Mouse (Mus musculus) lung, postnatal 4 days (tissue): ENCODE results near the gene Spock1.

Experiments
- DNase-seq, 2 experiments: peaks; one replicate each; pipeline ENCODE4 v3.0.0; 2021

Spock1 gene

DNA sequence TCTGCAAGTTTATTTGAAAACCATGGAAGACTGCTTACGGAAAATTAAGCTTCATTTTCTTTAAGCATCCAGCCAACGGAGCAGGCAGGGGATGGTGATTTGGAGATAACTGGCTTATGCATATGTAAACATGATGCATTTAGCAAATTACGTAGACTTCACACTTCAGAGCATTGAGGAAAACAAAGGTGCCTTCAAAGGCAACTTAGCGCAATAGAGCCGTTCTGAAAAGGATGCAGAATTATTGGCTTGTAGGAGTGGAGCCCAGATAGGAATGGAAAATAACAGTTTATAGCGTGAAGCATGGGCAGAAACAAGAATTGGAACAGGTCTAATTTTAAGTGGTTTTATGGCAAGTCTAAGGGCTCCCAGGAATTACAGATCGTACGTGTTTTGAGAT lies 448.2 kb downstream of the Spock1 start:
- no peak for DNase-seq

DNA sequence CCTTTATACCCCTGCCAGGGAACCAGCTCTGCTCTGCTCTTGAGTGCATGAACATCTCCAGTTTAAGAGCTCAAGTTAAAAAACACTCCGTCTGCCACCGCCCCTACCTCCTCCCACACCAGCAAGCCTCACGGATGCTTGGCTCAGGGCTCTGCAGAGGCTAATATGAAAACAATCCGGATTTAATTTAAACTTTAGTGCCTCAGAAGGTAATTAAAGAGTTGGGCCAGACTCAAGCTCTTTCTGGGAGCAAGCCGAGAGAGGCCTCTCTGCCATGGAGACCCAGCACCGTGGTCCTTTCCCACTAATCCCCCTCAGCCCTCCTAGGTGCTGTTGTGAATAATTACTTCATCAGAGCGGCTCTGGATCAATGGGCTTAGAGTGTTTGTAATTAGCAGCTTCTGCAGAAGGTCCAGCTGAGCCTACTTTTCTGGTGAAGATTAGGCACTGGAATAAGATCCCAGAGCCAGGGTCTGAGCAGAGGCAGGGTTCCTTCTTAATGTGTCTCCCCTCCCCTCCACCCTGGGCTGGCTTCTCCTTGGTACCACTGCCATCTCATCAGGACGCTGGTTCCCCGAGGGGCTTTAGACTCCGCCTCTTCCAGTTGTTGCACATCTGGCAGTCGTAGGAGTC lies 457.8 kb downstream of the Spock1 start:
- no peak for DNase-seq

DNA sequence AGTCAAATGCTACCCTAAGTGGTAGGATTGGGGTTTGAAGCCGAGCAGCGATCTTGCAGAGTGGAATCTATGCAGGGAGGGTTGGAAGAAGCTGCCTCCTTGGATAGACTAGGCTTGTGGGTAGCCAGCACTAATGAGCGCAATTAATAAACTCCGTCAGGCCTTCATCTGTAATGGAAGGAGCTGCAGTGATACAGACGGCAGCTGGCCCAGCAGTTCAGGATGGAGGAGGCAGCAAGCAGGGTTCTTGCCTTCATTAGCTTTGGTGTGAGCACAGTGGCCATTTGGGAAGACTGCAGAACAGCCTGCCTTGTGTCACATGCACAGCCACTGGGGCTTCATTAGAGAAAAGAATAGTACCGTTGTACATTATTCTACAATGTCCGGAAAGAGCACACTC lies 459.2 kb downstream of the Spock1 start:
- DNase-seq: no peak

DNA sequence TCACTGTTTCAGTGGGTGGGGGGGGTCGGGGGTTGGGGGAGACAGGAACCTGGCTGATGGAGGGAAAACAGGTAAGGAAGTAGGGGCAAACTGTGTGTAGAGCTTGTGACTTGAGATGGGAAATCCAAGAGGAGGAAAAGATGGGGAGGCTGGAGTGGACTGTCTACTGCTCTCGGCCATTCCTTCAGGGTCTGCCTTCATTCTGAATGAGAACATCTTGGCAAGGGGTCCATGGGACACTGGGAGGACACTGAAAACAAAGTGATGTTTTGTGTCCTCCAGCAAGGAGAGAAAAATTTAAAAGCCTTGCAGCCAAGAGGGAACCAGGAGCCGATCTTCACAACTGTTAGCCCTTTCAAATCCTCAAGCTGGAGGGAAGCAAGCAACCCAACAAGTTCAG lies 463.2 kb downstream of the Spock1 start:
- DNase-seq: no peak

DNA sequence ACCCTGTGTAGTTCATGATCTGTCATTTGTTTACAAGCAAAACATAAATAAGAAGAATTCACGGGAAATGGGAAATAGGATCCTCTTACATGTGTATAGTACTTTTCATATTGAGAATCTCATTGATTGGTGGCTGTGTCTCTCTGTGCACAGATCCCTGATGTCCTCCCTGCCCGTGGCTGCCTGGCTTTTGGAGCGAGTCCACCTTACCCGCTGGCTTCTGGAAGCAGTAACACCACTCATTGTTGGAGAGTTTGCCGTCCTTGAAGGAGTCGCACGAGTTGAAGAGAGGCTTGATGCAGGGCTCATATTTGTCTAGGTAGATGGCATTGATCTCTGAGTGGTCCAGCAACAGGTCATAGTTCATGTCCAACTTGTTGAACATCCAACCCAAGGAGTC lies 468.0 kb downstream of the Spock1 start:
- DNase-seq: no peak

DNA sequence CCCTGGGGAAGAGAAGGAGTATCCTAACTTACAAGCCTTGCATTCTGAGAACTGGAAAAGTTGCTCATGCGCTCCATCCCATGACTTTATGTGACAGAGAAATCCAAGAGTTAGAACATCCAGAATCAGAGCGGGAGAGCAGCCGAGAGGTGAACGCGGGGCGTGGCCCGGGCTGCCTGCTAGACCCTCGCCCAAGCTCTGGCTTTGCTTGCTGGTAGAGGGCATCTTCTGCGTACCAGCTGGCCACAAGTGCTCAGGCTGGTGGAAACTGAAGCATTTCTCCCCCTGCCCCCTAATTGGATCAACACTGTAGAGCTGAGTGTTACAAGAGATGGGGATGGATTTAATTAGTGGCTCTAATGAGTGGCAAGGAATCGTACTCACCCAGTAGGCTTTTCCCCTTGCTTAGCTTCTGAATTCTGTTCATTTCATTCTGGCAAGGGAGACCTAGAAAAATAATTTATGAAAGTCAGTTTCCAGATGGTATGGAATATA lies 472.4 kb downstream of the Spock1 start:
- no peak for DNase-seq

DNA sequence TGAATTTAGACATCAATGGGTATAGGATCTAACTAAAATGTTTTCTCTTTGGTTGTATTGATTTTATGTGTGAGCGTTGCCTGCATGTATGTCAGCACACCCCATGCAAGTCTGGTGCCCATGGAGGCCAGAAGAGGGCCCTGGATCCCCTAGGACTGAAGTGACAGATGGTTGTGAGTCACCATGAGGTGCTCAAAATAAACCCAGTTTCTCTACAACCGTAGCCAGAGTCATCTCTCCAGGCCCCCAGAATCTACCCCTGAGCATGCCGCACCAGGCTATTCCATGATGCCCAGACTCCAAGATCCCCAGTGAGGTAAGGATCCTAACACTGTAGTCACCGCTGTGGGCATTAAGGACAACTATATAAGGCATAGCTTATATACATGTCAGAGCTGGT lies 474.3 kb downstream of the Spock1 start:
- DNase-seq: no peak

DNA sequence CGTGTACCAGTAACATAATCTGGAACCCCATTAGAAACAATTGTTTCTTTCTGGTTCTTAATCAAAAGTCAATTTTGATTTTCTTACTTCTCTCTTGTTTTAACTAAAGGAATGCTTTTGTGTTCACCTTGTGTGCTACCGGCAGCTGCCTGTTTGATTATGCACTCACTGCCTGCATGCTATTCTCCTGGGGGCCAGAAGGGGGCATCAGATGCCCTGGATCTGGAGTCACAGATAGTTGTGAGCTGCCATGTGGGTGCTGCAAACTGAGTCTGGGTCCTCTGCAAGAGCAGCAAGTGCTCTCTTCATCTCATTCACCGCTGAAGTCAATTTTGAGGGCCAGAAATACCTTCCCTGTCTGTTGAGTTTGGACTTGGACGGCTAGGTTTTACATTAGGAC lies 476.3 kb downstream of the Spock1 start:
- DNase-seq: no peak

DNA sequence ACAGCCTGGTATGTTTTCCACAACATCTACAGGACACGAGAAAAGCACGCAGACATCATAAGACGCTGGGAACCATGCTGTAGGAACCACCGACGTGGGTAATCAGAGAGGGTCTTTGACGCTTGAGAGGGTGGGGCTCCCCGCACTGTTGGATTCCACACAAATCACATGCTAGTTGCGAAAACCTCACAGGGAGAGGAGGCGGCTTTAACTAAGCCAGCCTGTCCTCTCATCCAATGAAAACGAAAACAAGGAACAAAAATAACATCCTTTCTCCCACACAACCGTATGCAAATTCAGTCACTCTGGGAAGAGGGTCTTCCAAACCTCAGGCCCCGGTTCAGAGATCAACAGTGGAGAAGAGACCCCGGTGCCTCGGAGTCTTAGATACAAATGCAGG lies 479.3 kb downstream of the Spock1 start:
- no peak for DNase-seq

DNA sequence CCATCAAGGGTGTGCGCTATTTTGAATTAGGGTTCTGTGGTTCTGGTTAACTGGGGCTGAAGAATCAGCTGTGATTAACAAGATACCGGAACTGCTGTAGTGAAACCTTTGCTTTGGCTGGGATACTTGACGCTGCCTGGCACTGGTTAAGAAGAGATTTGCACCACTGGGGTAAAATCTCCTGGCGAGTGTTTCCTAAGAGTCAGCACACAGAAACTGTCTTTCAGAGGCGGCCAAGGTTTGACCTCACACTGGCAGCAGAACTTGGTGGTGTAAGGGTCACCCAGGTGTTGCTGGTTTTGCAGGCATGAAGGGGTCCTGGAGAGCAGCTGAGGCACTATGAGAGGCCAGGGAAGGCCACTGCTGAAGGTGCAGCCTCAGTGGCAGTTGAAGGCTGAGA lies 489.4 kb downstream of the Spock1 start:
- DNase-seq: no peak

DNA sequence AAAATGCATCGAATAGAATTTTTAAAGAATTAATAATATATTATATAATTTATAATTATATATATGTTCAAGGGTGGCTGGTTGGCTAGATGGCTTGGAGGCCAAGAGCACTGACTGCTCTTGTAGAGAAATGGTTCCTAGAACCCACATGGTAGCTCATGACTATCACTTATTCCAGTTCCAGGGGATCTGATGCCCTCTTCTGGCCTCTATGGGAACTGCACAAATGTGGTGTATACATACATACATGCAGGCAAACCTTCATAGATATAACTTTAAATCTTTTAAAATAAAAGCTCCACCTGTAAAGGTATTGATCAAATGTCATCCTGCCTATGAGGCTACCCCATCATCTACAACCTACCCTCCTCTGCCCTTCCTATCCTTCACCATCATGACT lies 493.4 kb downstream of the Spock1 start:
- DNase-seq: no peak

DNA sequence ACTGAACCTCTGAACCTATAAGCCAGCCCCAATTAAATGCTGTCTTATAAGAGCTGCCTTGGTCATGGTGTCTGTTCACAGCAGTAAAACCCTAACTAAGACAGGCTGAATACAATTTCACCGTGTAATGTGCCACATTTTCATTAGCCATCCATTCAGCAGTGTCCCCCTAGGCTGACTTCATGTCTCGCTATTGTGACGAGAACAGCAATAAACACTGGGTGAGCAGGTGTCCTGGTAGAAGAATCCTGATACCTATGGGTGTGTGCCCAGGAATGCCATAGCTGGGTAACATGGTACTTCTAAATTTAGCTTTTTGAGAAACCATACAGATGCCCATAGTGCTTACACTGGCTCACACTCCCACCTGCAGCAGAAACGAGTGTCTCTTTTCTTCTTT lies 500.5 kb downstream of the Spock1 start:
- no peak for DNase-seq

DNA sequence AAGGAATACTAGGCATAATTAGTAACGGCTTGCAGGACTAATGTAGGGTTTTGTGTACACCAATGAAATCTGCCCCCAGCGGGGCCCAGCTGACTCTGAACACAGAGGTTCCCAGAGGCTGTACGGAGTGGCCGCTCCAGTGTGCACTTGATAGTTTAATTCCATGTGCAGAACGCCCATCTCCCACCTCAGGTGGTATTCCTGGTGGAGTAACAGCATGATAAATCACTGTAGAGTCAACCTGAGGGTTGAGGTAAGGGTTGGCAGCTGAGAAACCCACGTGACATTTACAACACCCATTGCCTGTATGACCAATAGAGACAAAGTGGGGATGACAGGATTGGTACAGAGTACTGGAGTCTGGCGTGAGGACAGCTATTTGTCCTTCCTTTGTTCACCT lies 505.7 kb downstream of the Spock1 start:
- no peak for DNase-seq

DNA sequence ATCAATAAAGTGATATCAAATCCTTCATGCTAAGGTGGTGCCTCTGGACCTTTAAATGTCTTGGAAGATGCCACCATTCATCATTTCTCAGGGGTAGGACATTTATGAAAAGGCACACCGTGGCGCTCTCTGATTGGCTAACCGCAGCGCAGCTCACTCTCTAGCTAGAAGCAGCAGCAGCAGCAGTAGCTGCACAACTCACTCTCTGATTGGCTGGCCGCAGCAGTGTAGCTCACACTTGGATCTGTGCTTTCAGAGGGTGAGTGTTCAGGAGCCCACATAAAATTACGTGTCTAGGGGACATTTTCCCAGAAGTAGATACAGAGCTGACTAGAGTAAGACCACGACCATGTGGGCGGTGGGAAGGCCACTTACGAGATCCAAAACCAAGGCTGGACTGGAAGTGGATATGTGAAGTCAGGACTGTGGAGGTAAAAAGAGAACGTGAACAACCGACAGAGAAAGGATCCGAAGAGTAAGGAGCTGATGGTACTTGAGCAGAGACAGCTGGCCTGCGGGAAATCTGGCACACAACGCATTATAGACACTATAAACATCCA lies 535.9 kb downstream of the Spock1 start:
- no peak for DNase-seq
